Mouse (Mus musculus): ENCODE results near the gene Mettl27.

- TF ChIP-seq CTCF (IDR thresholded peaks at IDR 0.05; ENCODE audit: extremely low read depth, insufficient read depth, low read length) = no peak
- TF ChIP-seq POLR2A (IDR thresholded peaks at IDR 0.05; ENCODE audit: extremely low read depth, insufficient read depth, low read length) = no peak
These were observed 4.5 kb downstream of the Mettl27 start for GRCm38 (mm10) chr5:134936626-134937185.

Data from cortical plate, adult 2 months (tissue).